Mouse (Mus musculus) ES-E14 (cell line): Measurements from ENCODE around the gene Tmem248. TPM values are rescaled to one million over a fixed set of nuclear protein-coding genes. Genes with fewer than 3 reads are reported as not detected.
"Not testable (repeated sequence)": the region's sequence is repeated elsewhere in the genome, so short reads cannot be mapped to it uniquely, and the experiment has no call there.

Source experiments
- DNase-seq: peaks from one replicate; pipeline ENCODE4 v3.0.0-alpha.2; 2013; ENCODE audit warnings: low read depth, low spot score
- H3K27ac ChIP-seq: 2 replicates; pipeline ENCODE4 v1.5.1; 2012; ENCODE audit warnings: low read depth, mild to moderate bottlenecking, low read length, moderate library complexity, mixed read lengths; ENCODE audit not compliant: poor library complexity, insufficient read depth, severe bottlenecking
- H3K36me3 ChIP-seq: 2 replicates; pipeline ENCODE4 v1.6.1; 2012; ENCODE audit warnings: mild to moderate bottlenecking, low read length, moderate library complexity, mixed read lengths; ENCODE audit not compliant: control insufficient read depth, poor library complexity, insufficient read depth, severe bottlenecking
- H3K4me1 ChIP-seq, 2 experiments: fragments of 150-350 bp in 1 of 2; sonication (generic) in 1 of 2; 2 replicates each; pipeline ENCODE4 v1.6.1; 2012; ENCODE audit warnings: low read length in 2 of 2, mild to moderate bottlenecking in 1 of 2, mixed read lengths in 1 of 2; ENCODE audit not compliant: control insufficient read depth in 2 of 2, insufficient read depth in 2 of 2, poor library complexity in 1 of 2
- H3K4me3 ChIP-seq, 2 experiments: fragments of 150-350 bp in 1 of 2; sonication (generic) in 1 of 2; 2 replicates each; pipeline ENCODE4 v1.5.1; 2012; ENCODE audit warnings: low read length in 2 of 2, low read depth in 1 of 2, mild to moderate bottlenecking in 1 of 2, mixed read lengths in 1 of 2; ENCODE audit not compliant: insufficient read depth in 1 of 2, poor library complexity in 1 of 2, severe bottlenecking in 1 of 2
- H3K9ac ChIP-seq: 2 replicates; pipeline ENCODE4 v1.6.1; 2012; ENCODE audit warnings: low read depth, mild to moderate bottlenecking, low read length, mixed read lengths; ENCODE audit not compliant: poor library complexity, insufficient read depth, severe bottlenecking
- H3K9me3 ChIP-seq: fragments of 150-350 bp; sonication (generic); 2 replicates; pipeline ENCODE4 v1.6.1; 2012; ENCODE audit warnings: low read depth, mild to moderate bottlenecking, low read length; ENCODE audit not compliant: control insufficient read depth, insufficient read depth
- CHD2 ChIP-seq: IDR thresholded peaks from 2 replicates; pipeline ENCODE4 v1.6.1; 2014; ENCODE audit warnings: mild to moderate bottlenecking, low read depth, low read length, inconsistent platforms
- HCFC1 ChIP-seq: IDR thresholded peaks from 2 replicates; pipeline ENCODE4 v1.6.1; 2012; ENCODE audit warnings: low read length, inconsistent platforms, borderline replicate concordance; ENCODE audit not compliant: insufficient read depth
- MAFK ChIP-seq: IDR thresholded peaks from 2 replicates; pipeline ENCODE4 v1.6.1; 2014; ENCODE audit warnings: mild to moderate bottlenecking, low read depth, low read length, inconsistent platforms; ENCODE audit not compliant: insufficient read depth
- ZC3H11A ChIP-seq: IDR thresholded peaks from 2 replicates; pipeline ENCODE4 v1.6.1; 2012; ENCODE audit warnings: low read depth, mild to moderate bottlenecking, inconsistent platforms, low read length, borderline replicate concordance
- ZNF384 ChIP-seq: IDR thresholded peaks from 2 replicates; pipeline ENCODE4 v1.6.1; 2012; ENCODE audit warnings: low read depth, low read length, inconsistent platforms
- in situ Hi-C, 2 experiments: fragments of 600-800 bp; cut with MboI; formaldehyde crosslinking; loops; one replicate each; pipeline ENCODE4 v1.15.1; 2025; ENCODE audit warnings: low sequenced_read_pairs in 2 of 2, inconsistent platforms in 1 of 2; ENCODE audit not compliant: unreplicated experiment in 2 of 2
- total RNA-seq: library from RNA; depleted of rRNA; stranded (reverse); fragments of 300-350 nt; gene quantifications from 2 replicates; pipeline ENCODE4 v1.2.3, GENCODE M21; 2012

The Tmem248 gene
- total RNA-seq, 1 experiment, result 83.1 TPM

GRCm38 (mm10) chr5:130241426-130241825 is 24.5 kb downstream of the Tmem248 start:
- H3K9ac ChIP-seq, result no peak overlapping the region
- no peaks in the 10 kb centered on the region for H3K9me3 ChIP-seq
- H3K27ac ChIP-seq, result no peak overlapping the region
- H3K36me3 ChIP-seq, result peaks cover 67% of the 10 kb centered on the region
- H3K4me3 ChIP-seq, result no peak overlapping the region
- 0 out of 4 replicates have a peak, but pooled peaks cover 0 to 1% of the 10 kb centered on the region in 2 experiments for H3K4me1 ChIP-seq
- in situ Hi-C loops, result no loop called here
- DNase-seq, result no peak
- TF ChIP-seq ZNF384, result no peak
- TF ChIP-seq HCFC1, result no peak
- no peak for TF ChIP-seq CHD2
- no peak for TF ChIP-seq MAFK
- TF ChIP-seq ZC3H11A, result no peak

- in situ Hi-C loops, result no loop called here
- no peak overlapping the region for H3K9ac ChIP-seq
- no peak overlapping the region for H3K4me3 ChIP-seq
- H3K36me3 ChIP-seq, result peaks cover 80% of the 10 kb centered on the region
- no peak for DNase-seq
- H3K4me1 ChIP-seq, result 0 out of 4 replicates have a peak, but pooled peaks cover 0 to 1% of the 10 kb centered on the region in 2 experiments
- no peaks in the 10 kb centered on the region for H3K9me3 ChIP-seq
- TF ChIP-seq CHD2, result no peak
- TF ChIP-seq MAFK, result no peak
- no peak for TF ChIP-seq ZC3H11A
- no peak for TF ChIP-seq ZNF384
- no peak for TF ChIP-seq HCFC1
- H3K27ac ChIP-seq, result no peak overlapping the region
Observed at GRCm38 (mm10) chr5:130247823-130248222, 30.9 kb downstream of the Tmem248 start.

GRCm38 (mm10) chr5:130254164-130255016 is 37.5 kb downstream of the Tmem248 start:
- H3K4me1 ChIP-seq, result peaks cover 0 to 3% of the 10 kb centered on the region in 2 experiments; a peak in 1 of 4 replicates
- peak; percentile 57 for DNase-seq
- no peaks in the 10 kb centered on the region for H3K9me3 ChIP-seq
- H3K36me3 ChIP-seq, result peaks cover 40% of the 10 kb centered on the region
- TF ChIP-seq ZNF384 (peak; percentile 91), HCFC1 (no peak)
- H3K4me3 ChIP-seq, result peak overlapping the region; percentile 94 to 99
- peak overlapping the region; percentile 99 for H3K9ac ChIP-seq
- in situ Hi-C loops, result no loop called here
- peak overlapping the region; percentile 88 for H3K27ac ChIP-seq

GRCm38 (mm10) chr5:130255017-130255720 is 38.3 kb downstream of the Tmem248 start, which contains the start of the genes Sbds and Tyw1:
Sbds (minus strand) TSS chr5:130255530.
Tyw1 (plus strand) TSS chr5:130255619.
- DNase-seq, result peak; percentile 99
- TF ChIP-seq ZC3H11A (no peak), ZNF384 (0 out of 2 replicates have a peak, but pooled peaks have one; percentile 17), HCFC1 (no peak; the same call in 1 of the 2 replicates), MAFK (no peak)
- Histone ChIP-seq H3K4me1 (peaks cover 0 to 3% of the 10 kb centered on the region in 2 experiments; a peak in 1 of 4 replicates), H3K4me3 (peak within 1 kb of the TSS; percentile 94 to 99), H3K9me3 (no peaks in the 10 kb centered on the region), H3K9ac (peak within 1 kb of the TSS; percentile 99), H3K27ac (peak within 1 kb of the TSS; percentile 88), H3K36me3 (peaks cover 34% of the 10 kb centered on the region)
- in situ Hi-C loops, result no loop called here

GRCm38 (mm10) chr5:130255799-130256525 is 39.1 kb downstream of the Tmem248 start:
- H3K4me1 ChIP-seq, H3K27ac ChIP-seq, H3K9me3 ChIP-seq, DNase-seq, in situ Hi-C loops: not testable (repeated sequence)
- Histone ChIP-seq H3K36me3 (peaks cover 28% of the 10 kb centered on the region), H3K9ac (peak overlapping the region; percentile 71; the same call in 1 of the 2 replicates), H3K4me3 (peak overlapping the region; percentile 69 to 99)
